Mouse (Mus musculus) heart, embryonic 15.5 days (tissue): ENCODE data around the gene Pnrc1. TPM values are rescaled to one million over a fixed set of nuclear protein-coding genes. Genes with fewer than 3 reads are reported as not detected.

Experiments used
- ATAC-seq: fragments of 200-750 bp; cut with Nextera tagmentation; replicated peaks from 2 replicates; pipeline ENCODE4 v1.8.0; 2017; ENCODE audit warnings: low read depth, moderate TSS enrichment; ENCODE audit not compliant: insufficient number of reproducible peaks, insufficient read depth, low FRiP score
- H3K27ac ChIP-seq: fragments of 300-500 bp; sonication (generic); 2 replicates; pipeline ENCODE4 v1.5.1; 2015; ENCODE audit warnings: mild to moderate bottlenecking, inconsistent platforms
- H3K27me3 ChIP-seq: fragments of 300-500 bp; sonication (generic); 2 replicates; pipeline ENCODE4 v1.6.1; 2015; ENCODE audit warnings: inconsistent platforms
- H3K36me3 ChIP-seq: fragments of 300-500 bp; sonication (generic); 2 replicates; pipeline ENCODE4 v1.6.1; 2015; ENCODE audit warnings: mild to moderate bottlenecking, inconsistent platforms
- H3K4me1 ChIP-seq: fragments of 300-500 bp; sonication (generic); replicated peaks from 2 replicates; pipeline ENCODE4 v1.6.1; 2015; ENCODE audit warnings: inconsistent platforms
- H3K4me2 ChIP-seq: fragments of 300-500 bp; sonication (generic); 2 replicates; pipeline ENCODE4 v1.6.1; 2015; ENCODE audit warnings: inconsistent platforms, mild to moderate bottlenecking, moderate library complexity
- H3K4me3 ChIP-seq: fragments of 300-500 bp; sonication (generic); 2 replicates; pipeline ENCODE4 v1.5.1; 2015; ENCODE audit warnings: mild to moderate bottlenecking, inconsistent platforms
- H3K9ac ChIP-seq: fragments of 300-500 bp; sonication (generic); 2 replicates; pipeline ENCODE4 v1.6.1; 2015; ENCODE audit warnings: mild to moderate bottlenecking, inconsistent platforms
- H3K9me3 ChIP-seq: fragments of 300-500 bp; sonication (generic); replicated peaks from 2 replicates; pipeline ENCODE4 v1.6.1; 2016; ENCODE audit warnings: inconsistent platforms
- WGBS: fragments of 180-500 bp; shearing (Covaris S2); methylation state at CpG from one replicate; pipeline ENCODE4 v1.1.7; 2015; ENCODE audit warnings: mixed read lengths; 5-methylcytosine and 5-hydroxymethylcytosine counted together
- polyA plus RNA-seq: library from polyadenylated mRNA; unstranded; fragments of >200 nt; fragmentation: Nextera tagmentation; extraction: Ambion mirVana; gene quantifications from 2 replicates; pipeline ENCODE4 v1.2.1, GENCODE M21; 2015

Gene Pnrc1
- polyA plus RNA-seq, 1 experiment from 2014 or later = 82.4 TPM

- no peak for ATAC-seq
- Histone ChIP-seq H3K4me2 (no peak overlapping the region), H3K27ac (0 out of 2 replicates have a peak overlapping the region, but pooled peaks have one; percentile 1), H3K9me3 (no peaks in the 10 kb centered on the region), H3K4me1 (peaks cover 26% of the 10 kb centered on the region), H3K4me3 (no peak overlapping the region), H3K9ac (no peak overlapping the region), H3K27me3 (no peaks in the 10 kb centered on the region), H3K36me3 (peaks cover 32% of the 10 kb centered on the region)
- WGBS = 82% methylated on average over 4 of the region's 4 CpGs
Measured at GRCm38 (mm10) chr4:33243921-33244320, 46.0 kb downstream of the Pnrc1 start.

DNA sequence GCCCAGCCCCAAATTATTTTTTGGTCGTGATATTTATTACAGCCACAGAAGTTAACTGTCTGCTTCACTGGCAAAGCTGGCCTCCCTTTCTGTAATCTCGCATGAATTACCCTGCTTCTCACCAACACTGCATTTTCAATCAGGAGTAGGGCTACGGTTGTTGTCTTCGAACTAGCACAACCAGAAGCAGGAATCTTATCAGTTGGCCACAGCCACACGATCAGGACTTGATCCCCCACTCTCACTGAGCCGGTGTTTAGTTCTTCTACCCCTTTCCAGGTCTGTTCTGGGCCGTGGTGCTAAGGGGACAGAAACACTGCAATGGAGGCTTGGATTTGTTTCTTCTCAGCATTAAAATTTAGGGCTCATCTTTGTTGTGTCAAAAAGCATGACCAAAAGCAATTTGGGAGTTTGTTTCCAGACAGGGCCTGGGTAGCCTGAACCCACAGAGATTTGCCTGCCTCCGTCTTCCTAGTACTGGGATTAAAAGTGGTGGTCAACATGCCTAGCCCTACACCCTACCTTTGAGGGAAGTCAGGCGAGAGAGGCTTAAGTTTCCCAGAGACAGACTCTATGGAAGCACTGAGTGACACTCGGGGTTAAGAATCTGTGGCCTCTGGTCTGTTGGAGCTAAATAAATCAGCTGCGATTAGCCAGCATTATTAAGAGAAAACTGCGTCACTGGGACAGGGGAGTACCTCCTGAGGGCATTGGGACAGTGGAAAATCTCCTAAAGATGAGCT is 46.8 kb downstream of the Pnrc1 start:
- Histone ChIP-seq H3K27me3 (no peaks in the 10 kb centered on the region), H3K4me1 (peaks cover 26% of the 10 kb centered on the region), H3K9ac (no peak overlapping the region), H3K27ac (no peak overlapping the region), H3K9me3 (no peaks in the 10 kb centered on the region), H3K36me3 (peaks cover 32% of the 10 kb centered on the region), H3K4me2 (no peak overlapping the region), H3K4me3 (no peak overlapping the region)
- 60% methylated on average over 12 of the region's 12 CpGs for WGBS
- ATAC-seq = no peak

DNA sequence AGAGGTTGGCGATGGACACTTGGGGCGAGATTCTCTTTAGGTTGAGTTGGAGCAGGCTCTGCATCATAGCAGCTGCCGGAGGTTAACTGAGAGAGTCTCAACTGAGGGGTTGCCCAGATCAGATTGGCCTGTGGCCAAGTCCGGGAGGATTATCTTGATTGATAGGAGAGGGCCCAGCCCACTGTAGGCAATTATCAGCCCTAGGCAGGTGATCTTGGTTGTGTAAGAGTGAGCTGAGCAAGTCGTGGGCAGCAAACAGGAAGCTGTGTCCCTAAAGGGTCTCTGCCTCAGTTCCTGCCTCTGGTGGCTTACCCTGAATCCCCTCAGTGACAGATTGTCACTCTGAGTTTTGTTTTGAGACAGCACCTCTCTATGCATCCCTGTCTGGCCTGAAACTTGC is 47.4 kb downstream of the Pnrc1 start:
- H3K36me3 ChIP-seq = peaks cover 32% of the 10 kb centered on the region
- no peak for ATAC-seq
- H3K4me1 ChIP-seq = peaks cover 26% of the 10 kb centered on the region
- no peak overlapping the region for H3K27ac ChIP-seq
- H3K9me3 ChIP-seq = no peaks in the 10 kb centered on the region
- no peaks in the 10 kb centered on the region for H3K27me3 ChIP-seq
- no peak overlapping the region for H3K4me3 ChIP-seq
- H3K9ac ChIP-seq = no peak overlapping the region
- H3K4me2 ChIP-seq = no peak overlapping the region
- 59% methylated on average over 5 of the region's 5 CpGs for WGBS

GRCm38 (mm10) chr4:33230881-33231280 is 59.1 kb downstream of the Pnrc1 start:
- 85% methylated on average over 18 of the region's 18 CpGs for WGBS
- H3K4me2 ChIP-seq = no peak overlapping the region
- ATAC-seq = no peak

GRCm38 (mm10) chr4:33229639-33230038 is 60.3 kb downstream of the Pnrc1 start:
- Histone ChIP-seq H3K27me3 (no peaks in the 10 kb centered on the region), H3K4me3 (no peak overlapping the region), H3K9me3 (no peaks in the 10 kb centered on the region), H3K27ac (no peak overlapping the region), H3K36me3 (no peaks in the 10 kb centered on the region), H3K9ac (no peak overlapping the region), H3K4me2 (no peak overlapping the region), H3K4me1 (no peaks in the 10 kb centered on the region)
- WGBS = 66% methylated on average over 4 of the region's 4 CpGs
- no peak for ATAC-seq

More at GRCm38 (mm10) chr4:33230881-33231280, 59.1 kb downstream of the Pnrc1 start:
- no peak overlapping the region for H3K27ac ChIP-seq
- no peak overlapping the region for H3K9ac ChIP-seq
- H3K4me1 ChIP-seq = no peaks in the 10 kb centered on the region
- H3K36me3 ChIP-seq = no peaks in the 10 kb centered on the region
- no peaks in the 10 kb centered on the region for H3K27me3 ChIP-seq
- H3K4me3 ChIP-seq = no peak overlapping the region
- no peaks in the 10 kb centered on the region for H3K9me3 ChIP-seq

DNA sequence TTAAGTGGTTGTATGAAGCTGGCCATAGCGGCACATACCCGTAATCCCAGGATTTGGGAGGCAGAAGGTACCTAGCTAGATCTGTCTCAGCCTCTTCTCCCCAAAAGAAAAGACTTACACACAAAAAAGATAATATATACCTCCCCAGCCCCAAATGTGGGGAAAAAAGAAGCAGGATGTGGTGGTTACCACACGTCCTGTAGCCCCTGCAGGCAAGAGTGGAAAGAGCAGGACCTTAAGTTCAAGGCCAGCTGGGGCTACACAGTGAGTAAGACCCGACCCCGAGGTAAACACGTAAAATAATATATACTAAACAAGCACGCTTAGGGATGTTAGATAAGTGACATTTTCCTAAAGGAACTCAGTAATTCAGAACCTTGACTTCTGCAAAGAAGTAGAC is 62.8 kb downstream of the Pnrc1 start:
- Histone ChIP-seq H3K4me1 (no peaks in the 10 kb centered on the region), H3K4me2 (no peak overlapping the region), H3K27ac (no peak overlapping the region), H3K9ac (no peak overlapping the region), H3K36me3 (no peaks in the 10 kb centered on the region), H3K9me3 (no peaks in the 10 kb centered on the region), H3K4me3 (no peak overlapping the region), H3K27me3 (no peaks in the 10 kb centered on the region)
- 81% methylated on average over 7 of the region's 7 CpGs for WGBS
- no peak for ATAC-seq

- no peak overlapping the region for H3K27ac ChIP-seq
- no peak overlapping the region for H3K9ac ChIP-seq
- no peaks in the 10 kb centered on the region for H3K4me1 ChIP-seq
- H3K36me3 ChIP-seq = no peaks in the 10 kb centered on the region
- H3K4me2 ChIP-seq = no peak overlapping the region
- 67% methylated on average over 7 of the region's 7 CpGs for WGBS
- no peak overlapping the region for H3K4me3 ChIP-seq
- ATAC-seq = no peak
- no peaks in the 10 kb centered on the region for H3K9me3 ChIP-seq
- H3K27me3 ChIP-seq = no peaks in the 10 kb centered on the region
Measured at GRCm38 (mm10) chr4:33224003-33224675, 65.8 kb downstream of the Pnrc1 start.

GRCm38 (mm10) chr4:33221847-33222246 is 68.1 kb downstream of the Pnrc1 start:
- WGBS = 62% methylated on average over 1 of the region's 1 CpGs
- H3K9me3 ChIP-seq = no peaks in the 10 kb centered on the region
- no peaks in the 10 kb centered on the region for H3K4me1 ChIP-seq
- no peaks in the 10 kb centered on the region for H3K27me3 ChIP-seq
- no peak for ATAC-seq
- no peak overlapping the region for H3K4me3 ChIP-seq
- H3K27ac ChIP-seq = no peak overlapping the region
- no peak overlapping the region for H3K9ac ChIP-seq
- no peaks in the 10 kb centered on the region for H3K36me3 ChIP-seq
- no peak overlapping the region for H3K4me2 ChIP-seq

DNA sequence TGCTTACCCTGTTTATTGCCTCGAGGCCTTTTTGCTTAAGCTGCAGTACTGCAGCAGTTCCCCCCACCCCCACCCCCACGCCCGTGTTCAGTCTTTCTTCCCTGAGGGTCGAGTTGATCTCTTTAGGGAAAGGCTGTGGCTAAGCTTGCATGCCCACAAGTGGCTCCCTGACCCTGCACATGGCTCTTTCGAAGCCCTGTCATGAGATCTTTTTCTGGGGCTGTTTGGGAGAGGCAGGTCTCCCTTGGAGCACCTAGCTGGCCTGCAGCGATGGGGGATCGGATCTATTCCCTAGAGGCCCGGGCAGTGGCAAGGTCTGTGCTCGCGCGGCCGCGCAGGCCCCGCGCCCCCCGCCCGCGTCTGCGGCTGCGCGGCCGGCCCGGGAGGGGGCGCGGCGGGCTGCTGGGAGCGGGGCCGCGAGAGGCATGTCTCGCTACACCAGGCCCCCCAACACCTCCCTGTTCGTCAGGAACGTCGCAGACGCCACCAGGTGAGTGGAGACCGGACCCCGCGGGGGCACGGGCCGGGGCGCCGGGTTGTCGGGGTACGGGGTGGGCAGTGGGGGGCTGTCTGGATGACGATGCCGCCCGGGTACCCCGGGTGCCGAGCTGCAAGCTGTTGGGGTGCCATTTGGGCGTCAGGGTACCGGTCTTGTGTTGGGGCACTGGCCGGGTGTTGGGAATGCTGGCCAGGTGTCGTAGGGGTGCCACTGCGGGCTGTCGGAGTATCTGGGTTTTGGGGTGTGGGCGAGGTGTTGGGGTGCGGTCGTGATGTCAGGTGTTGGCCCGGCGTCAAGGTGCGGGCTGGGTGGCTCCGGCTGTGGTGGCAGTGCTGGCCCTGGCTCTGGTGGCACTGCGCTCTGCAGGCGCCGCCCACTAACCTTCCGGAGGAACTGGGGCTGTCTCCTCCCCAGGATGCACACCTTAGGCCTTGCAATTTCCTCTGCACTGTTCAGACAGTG is 80.8 kb downstream of the Pnrc1 start, which contains the start of gene Srsf12:
TSS of gene Srsf12 (plus strand) at position 111 of the 961 bp plus-strand sequence.
- Histone ChIP-seq H3K27me3 (peaks cover 6% of the 10 kb centered on the region; the same call in 1 of the 2 replicates), H3K4me2 (peak within 1 kb of the TSS; percentile 100), H3K9ac (peak within 1 kb of the TSS; percentile 64), H3K27ac (no peak within 1 kb of the TSS), H3K4me1 (peaks cover 10% of the 10 kb centered on the region), H3K4me3 (peak within 1 kb of the TSS; percentile 64), H3K36me3 (no peaks in the 10 kb centered on the region), H3K9me3 (no peaks in the 10 kb centered on the region)
- 5% methylated on average over 64 of the region's 65 CpGs for WGBS
- ATAC-seq = peak; percentile 54

DNA sequence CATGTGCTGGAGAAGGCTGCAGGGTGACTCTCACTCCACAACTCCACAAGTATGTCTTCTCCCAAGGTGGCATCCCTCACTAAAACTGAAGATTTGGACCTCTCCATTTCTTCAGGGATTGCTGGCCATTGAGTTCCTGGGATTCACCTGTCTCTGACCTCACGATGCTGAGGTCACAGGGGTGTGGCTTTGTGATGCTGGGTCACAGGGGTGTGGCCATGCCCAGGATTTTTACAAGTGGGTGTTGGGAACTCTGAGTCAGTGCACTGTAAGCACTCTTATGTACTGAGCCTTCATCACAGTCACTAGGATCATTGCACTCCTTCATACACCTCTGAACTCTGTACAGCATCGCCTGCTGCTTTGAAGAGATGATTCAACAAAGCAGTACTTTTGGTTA is 82.4 kb downstream of the Pnrc1 start:
- no peak for ATAC-seq
- H3K36me3 ChIP-seq = no peaks in the 10 kb centered on the region
- WGBS = 69% methylated on average over 2 of the region's 2 CpGs
- H3K9ac ChIP-seq = no peak overlapping the region
- peaks cover 10% of the 10 kb centered on the region for H3K4me1 ChIP-seq
- no peak overlapping the region for H3K4me2 ChIP-seq
- H3K4me3 ChIP-seq = no peak overlapping the region
- no peak overlapping the region for H3K27ac ChIP-seq
- no peaks in the 10 kb centered on the region for H3K9me3 ChIP-seq
- H3K27me3 ChIP-seq = peaks cover 6% of the 10 kb centered on the region; the same call in 1 of the 2 replicates

- H3K9ac ChIP-seq = no peak overlapping the region
- H3K4me1 ChIP-seq = peaks cover 10% of the 10 kb centered on the region
- no peak overlapping the region for H3K4me3 ChIP-seq
- peaks cover 6% of the 10 kb centered on the region; the same call in 1 of the 2 replicates for H3K27me3 ChIP-seq
- no peaks in the 10 kb centered on the region for H3K36me3 ChIP-seq
- ATAC-seq = 0 out of 2 replicates have a peak, but pooled peaks have one; percentile 47
- no peak overlapping the region for H3K27ac ChIP-seq
- H3K9me3 ChIP-seq = no peaks in the 10 kb centered on the region
- no peak overlapping the region for H3K4me2 ChIP-seq
- 6% methylated on average over 4 of the region's 4 CpGs for WGBS
Measured at GRCm38 (mm10) chr4:33204682-33205081, 85.3 kb downstream of the Pnrc1 start.
